Mouse (Mus musculus) ovary, postnatal 14 days (tissue): ENCODE results near the gene Ino80.

Experiments
- DNase-seq: peaks from one replicate; pipeline ENCODE4 v3.0.0; 2022; ENCODE audit warnings: low spot score

The Ino80 gene

DNA sequence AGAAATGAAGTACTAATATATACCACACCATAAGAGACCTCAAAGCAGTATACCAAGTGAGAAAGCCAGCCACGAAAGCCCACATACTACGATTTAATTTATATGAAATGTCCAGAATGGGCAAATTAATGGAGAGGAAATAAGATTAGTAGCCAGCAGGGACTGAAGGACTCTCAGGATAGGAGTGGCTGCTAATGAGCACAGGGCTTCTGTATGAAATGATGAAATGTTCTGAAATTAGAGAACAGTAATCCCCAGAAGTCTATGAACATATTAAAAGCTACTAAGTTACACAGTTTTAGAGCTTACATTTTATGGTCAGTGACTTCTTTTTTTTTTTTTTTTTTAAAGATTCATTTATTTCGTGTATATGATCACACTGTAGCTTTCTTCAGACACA is 22.9 kb downstream of the Ino80 start:
- no peak for DNase-seq

- no peak for DNase-seq
These were observed 40.5 kb downstream of the Ino80 start for GRCm38 (mm10) chr2:119436988-119437387.

GRCm38 (mm10) chr2:119436467-119436866 is 41.0 kb downstream of the Ino80 start:
- DNase-seq = no peak

DNA sequence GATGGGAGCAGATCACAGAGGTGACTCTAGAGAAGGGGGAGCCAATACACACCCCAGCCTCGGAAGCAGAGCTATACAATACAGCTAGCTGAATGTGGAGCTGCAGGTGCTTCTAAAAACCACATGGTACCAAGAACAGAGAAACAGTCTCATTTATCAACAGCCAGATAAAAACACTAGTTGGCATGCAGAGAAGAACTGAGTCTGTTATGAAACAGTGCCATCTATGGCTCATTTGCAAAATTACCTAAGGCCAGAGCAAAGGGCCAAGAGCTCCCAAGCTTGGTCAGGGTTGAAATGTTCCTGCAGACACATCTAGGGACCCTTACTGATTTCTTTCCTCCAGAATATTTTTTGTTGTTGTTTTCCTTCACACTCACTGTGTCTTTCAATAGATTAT is 63.7 kb downstream of the Ino80 start:
- DNase-seq = no peak

- DNase-seq = no peak
These were observed 65.8 kb downstream of the Ino80 start for GRCm38 (mm10) chr2:119411674-119412073.

DNA sequence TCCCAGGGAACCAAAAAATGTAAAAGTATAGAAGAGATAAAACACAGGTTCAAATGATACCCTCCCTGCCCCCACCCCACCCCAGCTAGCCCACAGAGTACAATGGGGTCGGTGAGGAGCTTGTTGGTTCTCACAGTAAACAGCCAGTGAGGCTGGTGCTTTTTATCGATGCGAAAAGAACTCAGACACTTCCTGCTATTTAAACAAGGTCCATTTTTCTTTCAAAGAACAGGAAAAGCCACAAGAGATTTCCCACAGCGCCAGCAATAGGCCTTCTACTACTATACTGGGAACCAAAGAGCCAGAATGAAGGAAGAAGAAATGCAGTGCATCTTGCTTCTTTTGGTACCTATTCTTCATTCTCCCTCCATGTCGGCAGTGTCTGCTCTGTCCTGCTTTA is 66.5 kb downstream of the Ino80 start:
- DNase-seq = no peak

DNA sequence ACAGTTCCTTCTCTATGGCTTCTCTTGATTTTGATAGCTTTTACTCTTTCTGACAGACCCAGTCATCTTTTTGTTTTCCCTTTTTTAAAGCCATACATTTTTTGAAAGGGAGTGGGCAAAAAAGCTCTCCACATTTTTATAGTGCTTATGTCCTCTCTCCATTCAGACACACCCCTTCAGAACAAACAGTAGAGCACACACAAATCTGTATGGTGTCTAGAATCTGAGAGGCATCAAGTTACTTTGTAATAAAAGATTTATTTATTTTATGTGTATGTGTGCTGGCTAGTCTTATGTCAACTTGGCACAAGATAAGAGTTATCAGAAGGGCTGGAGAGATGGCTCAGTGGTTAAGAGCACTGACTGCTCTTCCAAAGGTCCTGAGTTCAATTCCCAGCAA is 68.8 kb downstream of the Ino80 start:
- DNase-seq = no peak

- no peak for DNase-seq
These were observed 69.2 kb downstream of the Ino80 start for GRCm38 (mm10) chr2:119408278-119408677.

GRCm38 (mm10) chr2:119399313-119399712 is 78.2 kb downstream of the Ino80 start:
- no peak for DNase-seq

DNA sequence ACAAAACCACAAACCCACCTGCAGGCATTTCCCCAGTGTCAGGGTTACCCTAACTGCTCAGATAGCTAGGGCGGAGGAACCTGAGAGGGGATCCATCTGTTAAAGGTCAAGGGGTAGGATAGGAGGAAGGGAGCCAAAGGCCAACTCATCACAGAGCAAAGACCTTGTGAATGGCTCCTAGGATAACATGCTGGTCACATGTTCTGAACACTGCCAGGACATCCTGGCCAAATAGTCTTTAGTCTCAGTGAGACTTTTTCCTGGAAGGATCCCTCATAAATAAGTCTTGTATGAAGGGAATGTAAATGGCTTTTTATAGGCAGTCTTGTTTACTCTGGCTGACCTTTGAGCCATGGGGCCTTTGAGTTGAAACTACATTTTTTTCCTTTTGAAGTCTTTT is 78.8 kb downstream of the Ino80 start:
- no peak for DNase-seq

- no peak for DNase-seq
These were observed 79.2 kb downstream of the Ino80 start for GRCm38 (mm10) chr2:119398252-119398651.

GRCm38 (mm10) chr2:119389992-119390391 is 87.5 kb downstream of the Ino80 start:
- no peak for DNase-seq

DNA sequence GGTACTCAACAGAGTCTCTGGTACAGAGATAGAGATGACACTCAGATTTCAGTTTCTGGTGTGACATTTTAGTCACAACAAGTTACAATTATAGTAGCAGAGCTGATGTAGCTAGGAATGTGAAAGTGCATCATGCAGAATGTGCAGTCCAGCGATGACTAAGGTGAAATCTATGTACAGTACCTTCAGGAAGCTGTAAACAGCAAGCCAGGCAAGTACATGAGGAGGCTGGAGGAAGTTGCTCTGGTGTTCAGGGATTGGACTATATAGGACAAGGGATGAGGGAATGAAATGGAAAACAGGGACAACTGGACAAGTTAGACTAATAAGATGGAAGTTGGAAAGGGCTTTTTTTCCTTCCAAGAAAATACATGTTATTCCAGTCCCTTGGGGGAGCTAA is 89.2 kb downstream of the Ino80 start:
- no peak for DNase-seq

GRCm38 (mm10) chr2:119379455-119379854 is 98.0 kb downstream of the Ino80 start:
- DNase-seq = no peak

GRCm38 (mm10) chr2:119377826-119378225 is 99.7 kb downstream of the Ino80 start:
- no peak for DNase-seq

DNA sequence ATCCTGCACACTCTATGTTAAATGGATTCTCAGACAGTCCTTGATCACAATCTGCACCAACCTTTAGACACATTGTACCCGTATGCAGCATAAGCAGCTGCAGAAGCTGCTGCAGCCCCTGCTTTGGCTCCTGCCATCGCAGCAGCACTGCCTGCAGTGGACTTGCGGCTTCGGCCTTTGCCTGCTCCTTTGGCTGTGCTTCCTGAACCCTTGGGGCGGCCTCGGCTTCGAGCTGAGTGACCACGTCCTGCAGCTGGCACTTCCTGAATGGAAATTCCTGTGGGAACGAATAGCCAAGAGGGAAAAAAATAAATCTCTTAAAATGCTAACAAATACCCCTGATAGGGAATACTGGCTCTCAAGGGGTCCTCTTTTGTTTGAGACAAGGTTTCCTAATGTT is 100.2 kb downstream of the Ino80 start:
- no peak for DNase-seq

- DNase-seq = no peak
These were observed 107.4 kb downstream of the Ino80 start for GRCm38 (mm10) chr2:119370116-119370515.

GRCm38 (mm10) chr2:119367346-119367745 is 110.1 kb downstream of the Ino80 start:
- DNase-seq = no peak

- DNase-seq = no peak
These were observed 112.5 kb downstream of the Ino80 start for GRCm38 (mm10) chr2:119364969-119365368.

GRCm38 (mm10) chr2:119359721-119360291 is 117.7 kb downstream of the Ino80 start:
- DNase-seq = no peak

GRCm38 (mm10) chr2:119358249-119358648 is 119.2 kb downstream of the Ino80 start:
- DNase-seq = no peak

- DNase-seq = no peak
These were observed 120.7 kb downstream of the Ino80 start for GRCm38 (mm10) chr2:119356805-119357204.

- no peak for DNase-seq
These were observed 121.2 kb downstream of the Ino80 start for GRCm38 (mm10) chr2:119356310-119356709.

GRCm38 (mm10) chr2:119355651-119356050 is 121.8 kb downstream of the Ino80 start:
- DNase-seq = no peak

DNA sequence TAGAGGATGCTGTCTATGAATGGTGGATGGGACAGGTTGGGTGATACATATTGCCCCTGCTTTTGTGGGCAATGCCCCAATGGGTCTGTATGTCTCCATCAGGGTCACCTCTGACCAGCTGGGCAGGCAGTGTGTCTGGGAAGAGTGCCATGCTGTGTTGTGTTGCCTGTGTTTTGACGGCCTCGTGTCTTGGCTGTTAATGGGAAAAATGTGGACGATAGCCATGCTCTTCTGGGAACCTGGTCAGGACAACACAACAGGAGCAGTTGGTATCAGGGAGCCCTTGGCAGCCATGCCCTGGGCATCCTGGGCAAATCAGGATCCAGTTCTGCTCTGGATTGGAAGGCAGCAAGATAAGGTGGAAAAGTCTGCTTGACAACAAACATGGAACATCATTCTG is 122.4 kb downstream of the Ino80 start:
- DNase-seq = no peak
